Mouse (Mus musculus) bone marrow, adult 2 months (tissue): ENCODE measurements around the gene Slc8b1.

Experiments used
- CTCF ChIP-seq: fragments of 200-500 bp; IDR thresholded peaks from 2 replicates; pipeline ENCODE4 v1.5.1; 2011; ENCODE audit warnings: low read length, control low read depth; ENCODE audit not compliant: control insufficient read depth, insufficient read depth
- POLR2A ChIP-seq: fragments of 200-500 bp; IDR thresholded peaks from 2 replicates; pipeline ENCODE4 v1.6.1; 2011; ENCODE audit warnings: low read depth, mild to moderate bottlenecking, control low read depth, low read length, borderline replicate concordance; ENCODE audit not compliant: control insufficient read depth

DNA sequence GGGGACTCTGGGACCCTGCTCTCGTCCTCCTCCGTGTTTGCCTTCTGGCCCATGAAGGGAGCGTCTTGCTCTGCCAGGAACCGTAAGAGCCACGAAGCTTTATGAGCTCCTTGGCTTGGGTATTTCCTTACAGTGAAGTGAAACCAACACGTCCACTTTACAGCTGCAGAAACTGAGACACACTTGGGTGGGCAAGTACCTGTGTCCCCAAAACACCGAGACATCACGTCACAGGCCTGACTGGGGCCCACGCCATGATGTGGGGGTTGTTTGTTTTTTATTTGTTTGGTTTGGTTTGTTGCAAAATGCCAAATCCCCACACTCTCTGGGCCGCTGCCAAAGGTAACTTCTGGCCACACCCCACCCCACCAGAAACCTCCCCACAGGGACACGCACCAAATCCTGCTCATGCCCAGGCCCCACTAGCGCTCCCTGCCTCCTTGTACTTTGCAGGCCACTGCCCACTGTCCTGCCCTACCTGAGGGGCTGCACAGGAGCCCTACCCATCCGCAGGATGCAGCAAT lies 15.2 kb upstream of the Slc8b1 start:
- TF ChIP-seq POLR2A (no peak), CTCF (no peak)
